9 mouse cellular contexts compared by ENCODE assay signal in genomic region chr6:72714726-72715125, GRCm38 (mm10).
DNase-seq lines count a peak whose midpoint lies in the region; ATAC-seq lines count a peak whose summit lies in the region.
"Had no signal": no experiment of that assay in that cellular context is flagged by ENCODE, and none has a peak within 500 bp of the region (broad histone marks: within the 10 kb centered on the region; RNA-seq: fewer than 3 reads in every experiment).

No protein-coding gene starts in this region.

- peak; percentile 27 to 54 for DNase-seq in heart, adult 18-20 months
- no peak for DNase-seq in heart, adult 8-10 months (ENCODE audit: low spot score)
- DNase-seq in cerebellum, postnatal 36 days = no peak

- H3K27me3 ChIP-seq in embryonic facial prominence, embryonic 12.5 days = no peaks in the 10 kb centered on the region
- H3K27me3 ChIP-seq in intestine, embryonic 16.5 days (replicated peaks; ENCODE audit: control insufficient read depth, insufficient read depth, low read length) = no peaks in the 10 kb centered on the region
- no peaks in the 10 kb centered on the region for H3K27me3 ChIP-seq in limb, embryonic 15.5 days
- H3K27me3 ChIP-seq in midbrain, embryonic 15.5 days (replicated peaks) = no peaks in the 10 kb centered on the region

- no peak for ATAC-seq in embryonic facial prominence, embryonic 12.5 days (ENCODE audit: insufficient number of reproducible peaks, insufficient read depth, low FRiP score, low TSS enrichment)
- ATAC-seq in intestine, embryonic 16.5 days = no peak; the same call in 1 of the 2 replicates
- ATAC-seq in limb, embryonic 15.5 days (ENCODE audit: insufficient number of reproducible peaks, low FRiP score, low TSS enrichment, low read depth) = no peak
- ATAC-seq in erythroblast, adult 5-6 weeks (replicated peaks; ENCODE audit: low FRiP score, poor library complexity, severe bottlenecking) = no peak
- ATAC-seq in midbrain, embryonic 15.5 days (replicated peaks) = no peak

- peaks cover 55% of the 10 kb centered on the region for H3K4me1 ChIP-seq in embryonic facial prominence, embryonic 12.5 days
- peaks cover 29% of the 10 kb centered on the region for H3K4me1 ChIP-seq in intestine, embryonic 16.5 days (ENCODE audit: control insufficient read depth, insufficient read depth, low read length)
- H3K4me1 ChIP-seq in limb, embryonic 15.5 days = peaks cover 57% of the 10 kb centered on the region
- peaks cover 4% of the 10 kb centered on the region; the same call in 1 of the 2 replicates for H3K4me1 ChIP-seq in midbrain, embryonic 15.5 days

- peaks cover 8% of the 10 kb centered on the region; the same call in 1 of the 2 replicates for H3K36me3 ChIP-seq in embryonic facial prominence, embryonic 12.5 days
- H3K36me3 ChIP-seq in intestine, embryonic 16.5 days (ENCODE audit: control insufficient read depth, insufficient read depth, low read length) = no peaks in the 10 kb centered on the region
- no peaks in the 10 kb centered on the region for H3K36me3 ChIP-seq in limb, embryonic 15.5 days
- no peaks in the 10 kb centered on the region for H3K36me3 ChIP-seq in midbrain, embryonic 15.5 days (replicated peaks)

- 0 out of 2 replicates have a peak overlapping the region, but pooled peaks have one; percentile 61 for H3K27ac ChIP-seq in embryonic facial prominence, embryonic 12.5 days
- H3K27ac ChIP-seq in intestine, embryonic 16.5 days (ENCODE audit: low read length) = peak overlapping the region; percentile 47; the same call in 1 of the 2 replicates
- peak overlapping the region; percentile 50; the same call in 1 of the 2 replicates for H3K27ac ChIP-seq in limb, embryonic 15.5 days
- H3K27ac ChIP-seq in midbrain, embryonic 15.5 days = no peak overlapping the region
- H3K27ac ChIP-seq: macrophage had no signal

- H3K9me3 ChIP-seq in embryonic facial prominence, embryonic 12.5 days = 0 out of 2 replicates have a peak, but pooled peaks cover 5% of the 10 kb centered on the region
- H3K9me3 ChIP-seq in intestine, embryonic 16.5 days (ENCODE audit: control insufficient read depth, low read length) = no peaks in the 10 kb centered on the region
- H3K9me3 ChIP-seq in limb, embryonic 15.5 days = no peaks in the 10 kb centered on the region
- H3K9me3 ChIP-seq in midbrain, embryonic 15.5 days = no peaks in the 10 kb centered on the region

- no peak overlapping the region for H3K9ac ChIP-seq in embryonic facial prominence, embryonic 12.5 days
- H3K9ac ChIP-seq in intestine, embryonic 16.5 days (ENCODE audit: low read depth, low read length) = no peak overlapping the region
- no peak overlapping the region for H3K9ac ChIP-seq in limb, embryonic 15.5 days
- H3K9ac ChIP-seq in midbrain, embryonic 15.5 days = no peak overlapping the region

- WGBS in embryonic facial prominence, embryonic 12.5 days = 43% methylated on average over 4 of the region's 4 CpGs
- 30% methylated on average over 4 of the region's 4 CpGs for WGBS in intestine, embryonic 16.5 days
- WGBS in limb, embryonic 15.5 days = 24% methylated on average over 4 of the region's 4 CpGs
- WGBS in midbrain, embryonic 15.5 days = 62% methylated on average over 4 of the region's 4 CpGs

- no peak overlapping the region for H3K4me3 ChIP-seq in embryonic facial prominence, embryonic 12.5 days
- no peak overlapping the region for H3K4me3 ChIP-seq in intestine, embryonic 16.5 days (ENCODE audit: low read length)
- no peak overlapping the region for H3K4me3 ChIP-seq in limb, embryonic 15.5 days
- H3K4me3 ChIP-seq in midbrain, embryonic 15.5 days = no peak overlapping the region

- H3K4me2 ChIP-seq in embryonic facial prominence, embryonic 12.5 days (replicated peaks) = no peak overlapping the region
- no peak overlapping the region for H3K4me2 ChIP-seq in intestine, embryonic 16.5 days (ENCODE audit: low read depth, low read length)
- H3K4me2 ChIP-seq in limb, embryonic 15.5 days = no peak overlapping the region
- no peak overlapping the region for H3K4me2 ChIP-seq in midbrain, embryonic 15.5 days

Comparison
In these comparisons a context has a peak if more than half of its experiments do, and no peak if none do; other contexts are left out.
1. DNase-seq: peak in heart, adult 18-20 months (2 of 2); none in heart, adult 8-10 months (single experiment) and cerebellum, postnatal 36 days (0 of 2).